Mouse (Mus musculus) stomach, postnatal 0 days (tissue): ENCODE measurements at regions not wholly inside any gene's neighbourhood (a gene's known extent, or its start where the extent isn't known, plus 50 kb on each side); places are given as distances from the start of the nearest gene placed in this dataset.

ENCODE experiments used
- ATAC-seq: fragments of 200-750 bp; cut with Nextera tagmentation; 2 replicates; pipeline ENCODE4 v1.8.0; 2017; ENCODE audit not compliant: low FRiP score, low TSS enrichment
- DNase-seq: peaks from one replicate; pipeline ENCODE4 v3.0.0-alpha.2; 2016; ENCODE audit warnings: low spot score
- H3K27ac ChIP-seq: fragments of 300-500 bp; sonication (generic); replicated peaks from 2 replicates; pipeline ENCODE4 v1.5.1; 2014; ENCODE audit warnings: mild to moderate bottlenecking, control low read depth
- H3K27me3 ChIP-seq: fragments of 300-500 bp; sonication (generic); 2 replicates; pipeline ENCODE4 v1.6.1; 2014; ENCODE audit warnings: low read length; ENCODE audit not compliant: control insufficient read depth, insufficient read depth
- H3K36me3 ChIP-seq: fragments of 300-500 bp; sonication (generic); 2 replicates; pipeline ENCODE4 v1.6.1; 2014; ENCODE audit warnings: low read length, mixed read lengths; ENCODE audit not compliant: control insufficient read depth, insufficient read depth
- H3K4me1 ChIP-seq: fragments of 300-500 bp; sonication (generic); replicated peaks from 2 replicates; pipeline ENCODE4 v1.6.1; 2014; ENCODE audit warnings: antibody characterized with exemption; ENCODE audit not compliant: control insufficient read depth, insufficient read depth
- H3K4me2 ChIP-seq: fragments of 300-500 bp; sonication (generic); replicated peaks from 2 replicates; pipeline ENCODE4 v1.6.1; 2014; ENCODE audit warnings: low read depth, mild to moderate bottlenecking, control low read depth, moderate library complexity
- H3K4me3 ChIP-seq: fragments of 300-500 bp; sonication (generic); 2 replicates; pipeline ENCODE4 v1.5.1; 2014; ENCODE audit warnings: low read depth, low read length, control low read depth
- H3K9ac ChIP-seq: fragments of 300-500 bp; sonication (generic); 2 replicates; pipeline ENCODE4 v1.6.1; 2014; ENCODE audit warnings: mild to moderate bottlenecking, low read length, control low read depth, mixed read lengths
- H3K9me3 ChIP-seq: fragments of 300-500 bp; sonication (generic); 2 replicates; pipeline ENCODE4 v1.6.1; 2016; ENCODE audit warnings: low read length; ENCODE audit not compliant: control insufficient read depth
- CTCF ChIP-seq: IDR thresholded peaks from 2 replicates; pipeline ENCODE4 v1.5.1; 2016; ENCODE audit warnings: antibody characterized with exemption, low read depth, mild to moderate bottlenecking, moderate library complexity
- EP300 ChIP-seq: optimal IDR thresholded peaks from 2 replicates; pipeline ENCODE3; 2016; ENCODE audit warnings: antibody characterized with exemption
- WGBS: fragments of 180-500 bp; shearing (Covaris S2); extraction: QIAGEN DNeasy Blood & Tissue Kit; methylation state at CpG from one replicate; pipeline ENCODE4 v1.1.7; 2014; 5-methylcytosine and 5-hydroxymethylcytosine counted together

- H3K4me3 ChIP-seq, result no peak overlapping the region
- no peaks in the 10 kb centered on the region for H3K27me3 ChIP-seq
- no peaks in the 10 kb centered on the region for H3K9me3 ChIP-seq
- ATAC-seq (no peak), DNase-seq (no peak)
- H3K4me1 ChIP-seq, result no peaks in the 10 kb centered on the region
- no peak overlapping the region for H3K4me2 ChIP-seq
- no peak overlapping the region for H3K9ac ChIP-seq
- 66% methylated on average over 10 of the region's 10 CpGs for WGBS
- TF ChIP-seq CTCF (no peak), EP300 (no peak)
- H3K36me3 ChIP-seq, result no peaks in the 10 kb centered on the region
- no peak overlapping the region for H3K27ac ChIP-seq
These were observed 113.4 kb upstream of the Ccser1 start for GRCm38 (mm10) chr6:61066501-61067282.

DNA sequence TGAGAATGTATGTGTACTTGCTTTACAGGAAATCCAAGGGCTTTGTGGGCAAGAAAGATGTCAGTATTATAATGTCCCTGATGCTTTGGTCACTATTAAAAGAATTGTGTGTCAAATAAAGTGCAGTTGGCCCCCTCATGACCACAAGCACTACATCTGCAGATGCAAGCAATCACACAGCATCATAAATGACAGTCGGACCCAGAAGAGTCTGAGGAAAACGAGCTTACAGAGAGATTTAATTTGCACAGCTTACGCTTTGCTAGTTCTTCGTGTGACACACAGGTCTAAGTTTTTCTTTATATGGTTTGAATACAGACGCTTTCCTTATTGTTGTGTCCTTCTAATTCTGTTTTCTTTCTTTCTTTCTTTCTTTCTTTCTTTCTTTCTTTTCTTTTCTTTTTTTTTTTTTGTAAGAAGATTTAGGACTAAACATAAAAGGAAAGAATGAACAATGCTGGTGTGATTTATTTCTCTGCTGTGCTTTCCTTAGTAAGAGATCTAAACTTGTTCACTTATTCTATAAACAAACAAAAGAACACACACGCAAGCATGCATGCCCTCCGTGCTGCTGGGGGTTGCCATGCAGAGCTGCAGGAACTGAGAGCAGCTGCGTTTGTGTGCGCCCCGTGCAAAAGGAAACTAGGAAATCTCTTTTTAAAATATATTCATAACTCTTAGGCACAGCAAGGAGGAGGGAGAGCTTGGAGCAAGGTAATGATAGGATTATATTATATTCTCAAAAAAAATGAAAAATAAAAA lies 112.6 kb upstream of the Ccser1 start:
- Histone ChIP-seq H3K4me2 (no peak overlapping the region), H3K9ac (no peak overlapping the region), H3K9me3 (no peaks in the 10 kb centered on the region), H3K4me3 (no peak overlapping the region), H3K27ac (no peak overlapping the region), H3K4me1 (no peaks in the 10 kb centered on the region), H3K27me3 (no peaks in the 10 kb centered on the region), H3K36me3 (no peaks in the 10 kb centered on the region)
- DNase-seq (no peak), ATAC-seq (no peak)
- WGBS, result 34% methylated on average over 10 of the region's 10 CpGs
- no peak for TF ChIP-seq CTCF
- no peak for TF ChIP-seq EP300

GRCm38 (mm10) chr6:61068117-61068489 lies 112.0 kb upstream of the Ccser1 start:
- Histone ChIP-seq H3K4me2 (no peak overlapping the region), H3K9me3 (no peaks in the 10 kb centered on the region), H3K27ac (no peak overlapping the region), H3K27me3 (no peaks in the 10 kb centered on the region), H3K36me3 (no peaks in the 10 kb centered on the region), H3K4me3 (no peak overlapping the region), H3K4me1 (no peaks in the 10 kb centered on the region), H3K9ac (no peak overlapping the region)
- TF ChIP-seq CTCF (no peak), EP300 (no peak)
- no peak for ATAC-seq
- WGBS, result 20% methylated on average over 1 of the region's 1 CpGs
- DNase-seq, result no peak

DNA sequence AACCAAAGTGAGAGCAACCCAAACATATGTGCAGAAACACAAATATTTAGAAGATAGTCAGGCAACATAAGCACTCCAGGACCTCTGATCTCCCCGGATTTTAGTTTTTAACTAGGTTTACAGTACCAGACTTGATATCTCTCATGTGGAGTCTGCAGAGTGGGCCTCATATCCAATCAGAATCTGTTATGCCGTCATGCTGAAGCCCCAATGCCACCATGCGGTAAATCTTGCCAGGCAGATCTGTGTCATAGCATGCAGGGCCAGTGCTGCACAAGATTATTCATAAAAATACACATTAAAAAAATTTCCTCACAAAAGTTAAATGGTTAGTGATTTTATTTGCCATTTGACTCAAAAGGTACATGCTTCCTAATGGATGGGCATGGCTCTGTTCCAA lies 106.9 kb upstream of the Ccser1 start:
- H3K4me1 ChIP-seq, result no peaks in the 10 kb centered on the region
- DNase-seq (no peak), ATAC-seq (no peak)
- no peaks in the 10 kb centered on the region for H3K9me3 ChIP-seq
- H3K4me3 ChIP-seq, result no peak overlapping the region
- no peak overlapping the region for H3K27ac ChIP-seq
- H3K27me3 ChIP-seq, result no peaks in the 10 kb centered on the region
- H3K9ac ChIP-seq, result no peak overlapping the region
- WGBS, result 47% methylated on average over 3 of the region's 3 CpGs
- TF ChIP-seq CTCF, result no peak
- no peak for TF ChIP-seq EP300
- H3K36me3 ChIP-seq, result no peaks in the 10 kb centered on the region
- no peak overlapping the region for H3K4me2 ChIP-seq

DNA sequence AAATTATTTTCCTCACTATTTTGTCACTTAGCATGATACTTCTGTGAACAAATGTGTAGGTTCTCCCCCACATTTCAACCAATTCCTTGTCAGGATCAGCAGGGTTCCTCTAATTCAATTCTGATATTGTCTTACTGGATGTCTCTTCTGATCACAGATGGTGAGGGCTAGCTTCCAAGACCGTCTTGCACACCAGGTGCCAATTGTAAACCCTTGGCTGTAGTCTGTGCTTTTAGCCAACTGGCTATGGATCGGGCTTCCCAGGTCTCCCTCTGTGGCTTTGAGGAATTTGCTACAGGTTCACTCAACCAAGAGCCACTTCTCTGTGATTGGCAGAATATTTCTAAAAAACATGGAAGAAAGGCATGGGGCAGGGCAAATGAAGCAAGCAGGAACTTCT lies 106.3 kb upstream of the Ccser1 start:
- Histone ChIP-seq H3K9me3 (no peaks in the 10 kb centered on the region), H3K4me3 (no peak overlapping the region), H3K36me3 (no peaks in the 10 kb centered on the region), H3K27me3 (no peaks in the 10 kb centered on the region), H3K4me2 (no peak overlapping the region), H3K9ac (no peak overlapping the region), H3K4me1 (no peaks in the 10 kb centered on the region), H3K27ac (no peak overlapping the region)
- 78% methylated on average over 2 of the region's 2 CpGs for WGBS
- ATAC-seq, result no peak
- DNase-seq, result no peak
- TF ChIP-seq EP300 (no peak), CTCF (no peak)

GRCm38 (mm10) chr6:61074700-61075099 lies 105.4 kb upstream of the Ccser1 start:
- DNase-seq (no peak), ATAC-seq (no peak)
- H3K4me1 ChIP-seq, result no peaks in the 10 kb centered on the region
- H3K27ac ChIP-seq, result no peak overlapping the region
- no peaks in the 10 kb centered on the region for H3K9me3 ChIP-seq
- H3K9ac ChIP-seq, result no peak overlapping the region
- no peak for TF ChIP-seq EP300
- H3K4me2 ChIP-seq, result no peak overlapping the region
- no peaks in the 10 kb centered on the region for H3K36me3 ChIP-seq
- no peaks in the 10 kb centered on the region for H3K27me3 ChIP-seq
- 85% methylated on average over 3 of the region's 3 CpGs for WGBS
- H3K4me3 ChIP-seq, result no peak overlapping the region
